ENCODE assay signal across 8 mouse cellular contexts in genomic region chr16:91484808-91485700, GRCm38 (mm10). TPM values are rescaled to one million over a fixed set of nuclear protein-coding genes. Genes with fewer than 3 reads are reported as not detected.
DNase-seq lines count a peak whose midpoint lies in the region; ATAC-seq and TF ChIP-seq lines count a peak whose summit lies in the region.

Gene Ifnar1 (plus strand): TSS chr16:91485238.

- intact Hi-C loops in gastrocnemius, adult 2 months (cut with DNase I): loop anchor here (2.0 kb wide), 1 partner anchor 20 kb away; no protein-coding TSS in a partner anchor
- intact Hi-C loops in left cerebral cortex, adult 2 months (cut with DNase I): loop anchor here (2.0 to 5.0 kb wide), 4 partner anchors 20 to 113 kb away; partner anchors contain the start of genes Ifnar2 and Il10rb

- TF ChIP-seq CTCF in gastrocnemius, adult 2 months (IDR thresholded peaks at IDR 0.05): peak; percentile 7; the same call in 1 of the 2 replicates
- TF ChIP-seq CTCF in hindbrain, postnatal 0 days (IDR thresholded peaks at IDR 0.05; ENCODE audit: low read depth): peak; percentile 18; the same call in 1 of the 2 replicates
- TF ChIP-seq CTCF in left cerebral cortex, adult 2 months (IDR thresholded peaks at IDR 0.05): no peak; the same call in none of the 2 replicates

- H3K4me2 ChIP-seq in hindbrain, postnatal 0 days (ENCODE audit: low read depth, low read length): peak within 1 kb of the TSS; percentile 82

- H3K9me3 ChIP-seq in hindbrain, postnatal 0 days (ENCODE audit: low read length): no peaks in the 10 kb centered on the region

- H3K4me3 ChIP-seq in gastrocnemius, adult 2 months: peak within 1 kb of the TSS; percentile 83
- peak within 1 kb of the TSS; percentile 84 for H3K4me3 ChIP-seq in hindbrain, postnatal 0 days (ENCODE audit: low read length)
- peak within 1 kb of the TSS; percentile 76 for H3K4me3 ChIP-seq in left cerebral cortex, adult 2 months

- H3K9ac ChIP-seq in hindbrain, postnatal 0 days (replicated peaks; ENCODE audit: low read length): peak within 1 kb of the TSS; percentile 92

- peak; percentile 95 for ATAC-seq in common myeloid progenitor, adult 5-6 weeks (replicated peaks; ENCODE audit: low read depth, poor library complexity, severe bottlenecking)
- peak; percentile 99 for ATAC-seq in hindbrain, postnatal 0 days
- peak; percentile 96 for ATAC-seq in megakaryocyte, adult 5-6 weeks (ENCODE audit: poor library complexity, severe bottlenecking)

- DNase-seq in ZHBTc4 (ENCODE audit: low read depth, low spot score): peak; percentile 99
- DNase-seq in gastrocnemius, adult 2 months: peak; percentile 100
- DNase-seq in hindbrain, postnatal 0 days (ENCODE audit: low spot score): peak; percentile 99
- DNase-seq in left cerebral cortex, adult 2 months (ENCODE audit: extremely low spot score in 1 of 2, low spot score in 2 of 2): peak; percentile 95 to 97
- DNase-seq in right cerebral cortex, adult 2 months (ENCODE audit: low spot score in 2 of 2): peak; percentile 96 to 97
- DNase-seq in urinary bladder, postnatal 14 days (ENCODE audit: low spot score): peak; percentile 100

- peak within 1 kb of the TSS; percentile 95 for H3K27ac ChIP-seq in gastrocnemius, adult 2 months
- H3K27ac ChIP-seq in hindbrain, postnatal 0 days: peak within 1 kb of the TSS; percentile 94
- H3K27ac ChIP-seq in left cerebral cortex, adult 2 months: peak within 1 kb of the TSS; percentile 85

- no peaks in the 10 kb centered on the region for H3K27me3 ChIP-seq in hindbrain, postnatal 0 days (ENCODE audit: insufficient read depth, low read length)

- peaks cover 2% of the 10 kb centered on the region for H3K36me3 ChIP-seq in hindbrain, postnatal 0 days (ENCODE audit: insufficient read depth, low read length)

- H3K4me1 ChIP-seq in hindbrain, postnatal 0 days (ENCODE audit: insufficient read depth, low read length): peaks cover 8% of the 10 kb centered on the region

- WGBS in hindbrain, postnatal 0 days: under 1% methylated on average over 67 of the region's 68 CpGs

RNA-seq across cellular contexts. Expression of gene Ifnar1, which starts in this region (rescaled TPM):
- 34.6 and 43.3 TPM in 2 replicates for total RNA-seq in common myeloid progenitor, adult 5-6 weeks (2017)
- total RNA-seq in gastrocnemius, adult 2 months (2021): 10 to 100 TPM; 12.6 to 15.1 TPM
- total RNA-seq in hindbrain, postnatal 0 days (2014; rRNA removed): 53.1 and 60.5 TPM in 2 replicates
- polyA plus RNA-seq in hindbrain, postnatal 0 days (2015; fragmentation: Nextera tagmentation; extraction: Ambion mirVana): 33.6 and 34.1 TPM in 2 replicates
- 10 to 100 TPM; 45.2 TPM for total RNA-seq in left cerebral cortex, adult 2 months (2021)
- 66.2 and 67.3 TPM in 2 replicates for total RNA-seq in megakaryocyte, adult 5-6 weeks (2015)
- total RNA-seq in megakaryocyte, adult 5-6 weeks (2017): 73.9 and 78.5 TPM in 2 replicates

Comparison
In these comparisons a context has a peak if more than half of its experiments do, and no peak if none do; other contexts are left out.
1. Peak in every context shown above with its lines: DNase-seq, ATAC-seq, H3K4me3 ChIP-seq and H3K27ac ChIP-seq.